Mouse (Mus musculus) urinary bladder, postnatal 10 days (tissue): Measurements from ENCODE around the gene Chid1.
"Not testable (repeated sequence)": the region's sequence is repeated elsewhere in the genome, so short reads cannot be mapped to it uniquely, and the experiment has no call there.

Experiments
- DNase-seq: peaks from one replicate; pipeline ENCODE4 v3.0.0; 2022; ENCODE audit warnings: low spot score

The Chid1 gene

DNA sequence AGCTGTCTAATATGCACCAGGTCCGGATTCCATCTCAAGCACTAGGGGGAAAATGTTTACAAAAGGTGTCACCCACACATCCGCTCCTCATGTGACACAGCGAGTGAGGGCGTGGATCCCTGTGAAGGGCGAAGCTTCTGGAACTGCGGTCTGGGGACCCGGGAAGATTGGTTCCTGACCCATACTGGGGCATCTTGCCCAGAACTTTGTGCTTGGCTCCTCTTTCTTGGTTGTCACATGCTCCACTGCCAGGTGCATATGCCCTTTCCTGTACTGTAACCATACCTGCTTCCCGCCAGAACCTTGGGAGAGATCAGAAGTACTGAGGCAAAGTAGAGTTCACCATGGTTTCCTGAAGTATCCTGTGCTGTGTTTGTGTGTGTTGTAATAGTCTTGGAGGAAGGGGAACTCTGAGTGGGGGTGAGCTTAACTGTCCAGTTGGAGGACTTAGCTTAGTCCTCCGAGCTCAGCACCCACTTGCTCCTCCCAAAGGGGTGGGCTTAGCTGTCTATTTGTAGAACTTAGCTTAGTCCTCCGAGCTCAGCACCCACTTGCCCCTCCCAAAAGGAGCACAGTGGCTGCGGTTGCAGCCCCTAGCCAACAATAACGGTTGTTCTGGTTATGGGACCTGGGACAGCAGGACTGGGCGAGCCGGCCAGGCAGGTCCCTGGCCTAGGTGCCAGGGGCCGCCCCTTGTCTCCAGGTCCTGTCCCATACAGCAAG lies 79.1 kb downstream of the Chid1 start, which contains the start of gene Cracr2b:
TSS of gene Cracr2b (plus strand) at position 704 of the 723 bp plus-strand sequence.
- no peak for DNase-seq

DNA sequence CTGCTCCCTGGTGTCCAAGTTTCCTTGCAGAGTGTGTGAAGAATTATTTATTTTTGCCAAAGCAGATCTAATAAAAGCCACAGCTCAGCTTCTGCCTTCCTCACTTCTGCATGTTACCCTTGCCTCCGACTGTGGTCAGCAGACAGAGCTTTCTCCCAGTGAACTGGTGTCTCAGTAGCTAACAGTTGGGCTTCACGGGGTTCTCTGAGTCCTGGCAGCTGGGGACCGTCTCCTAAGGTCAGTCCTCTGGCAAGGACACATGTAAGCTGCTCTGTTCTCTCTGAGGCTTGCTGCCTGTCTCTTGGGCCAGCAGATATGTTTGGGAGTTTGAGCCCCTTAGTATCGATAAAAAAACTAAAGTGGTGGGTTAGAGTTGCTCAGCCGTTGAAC lies 79.7 kb downstream of the Chid1 start:
- DNase-seq, result no peak

DNA sequence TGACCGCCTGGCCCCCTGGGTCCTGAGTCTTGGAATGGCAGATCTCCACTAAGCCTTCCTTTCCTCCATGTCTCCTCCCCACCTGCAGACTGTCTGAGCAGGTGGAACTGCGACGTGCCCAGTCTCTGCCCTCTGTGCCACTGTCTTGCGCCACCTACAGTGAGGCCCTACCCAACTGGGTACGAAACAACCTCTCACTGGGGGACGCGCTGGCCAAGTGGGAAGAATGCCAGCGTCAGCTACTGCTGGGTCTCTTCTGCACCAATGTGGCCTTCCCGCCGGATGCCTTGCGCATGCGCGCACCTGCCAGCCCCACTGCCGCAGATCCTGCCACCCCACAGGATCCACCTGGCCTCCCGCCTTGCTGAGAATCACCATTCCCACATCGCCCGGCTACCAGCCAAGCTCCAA lies 80.4 kb downstream of the Chid1 start:
- no peak for DNase-seq

DNA sequence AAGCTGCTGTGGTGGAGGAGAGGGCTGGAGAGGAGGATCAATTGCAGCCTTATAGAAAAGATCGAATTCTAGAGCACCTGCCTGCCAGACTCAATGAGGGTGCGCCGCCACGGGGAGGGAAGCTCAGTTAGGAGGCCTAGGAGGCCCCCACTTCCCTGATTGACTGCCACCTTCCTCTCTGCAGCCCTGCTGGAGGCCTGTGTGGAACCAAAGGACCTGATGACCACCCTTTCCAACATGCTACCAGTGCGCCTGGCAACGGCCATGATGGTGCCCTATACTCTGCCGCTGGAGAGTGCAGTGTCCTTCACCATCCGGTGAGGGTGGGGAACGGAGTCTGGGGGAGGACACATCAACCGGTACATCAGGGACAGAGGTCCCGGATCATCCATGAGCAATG lies 81.0 kb downstream of the Chid1 start:
- no peak for DNase-seq

DNA sequence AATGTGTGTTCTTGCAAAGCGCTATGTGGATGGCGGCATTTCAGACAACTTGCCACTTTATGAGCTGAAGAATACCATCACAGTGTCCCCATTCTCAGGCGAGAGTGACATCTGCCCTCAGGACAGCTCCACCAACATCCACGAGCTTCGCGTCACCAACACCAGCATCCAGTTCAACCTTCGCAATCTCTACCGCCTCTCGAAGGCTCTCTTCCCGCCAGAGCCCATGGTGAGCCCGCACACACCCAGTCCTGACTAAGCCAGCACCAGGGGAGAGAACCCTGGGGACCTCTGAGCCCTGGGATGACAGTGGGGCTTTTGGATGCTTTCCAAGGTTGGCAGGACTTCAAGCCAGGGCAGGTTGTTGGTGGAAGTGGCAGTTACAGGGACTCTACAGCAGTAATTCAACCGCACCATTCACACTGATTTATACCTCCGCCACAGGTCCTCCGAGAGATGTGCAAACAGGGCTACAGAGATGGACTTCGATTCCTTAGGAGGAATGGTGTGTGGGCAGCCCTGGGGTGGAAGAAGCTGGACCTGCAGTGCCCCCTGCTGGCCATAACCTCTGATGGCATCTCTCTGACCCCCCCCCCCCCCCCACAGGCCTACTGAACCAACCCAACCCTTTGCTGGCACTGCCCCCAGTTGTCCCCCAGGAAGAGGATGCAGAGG lies 81.5 kb downstream of the Chid1 start:
- no peak for DNase-seq

DNA sequence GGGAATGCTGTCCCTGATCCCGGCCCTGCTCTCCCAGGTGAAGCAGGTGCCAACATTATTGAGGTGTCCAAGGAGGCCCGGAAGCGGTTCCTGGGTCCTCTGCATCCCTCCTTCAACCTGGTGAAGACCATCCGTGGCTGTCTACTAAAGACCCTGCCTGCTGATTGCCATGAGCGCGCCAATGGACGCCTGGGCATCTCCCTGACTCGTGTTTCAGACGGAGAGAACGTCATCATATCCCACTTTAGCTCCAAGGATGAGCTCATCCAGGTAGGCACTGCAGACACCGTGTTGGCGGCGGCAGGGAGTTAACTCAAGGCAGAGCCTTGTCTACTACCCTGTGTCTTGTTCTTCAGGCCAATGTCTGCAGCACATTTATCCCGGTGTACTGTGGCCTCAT lies 82.4 kb downstream of the Chid1 start:
- no peak for DNase-seq

DNA sequence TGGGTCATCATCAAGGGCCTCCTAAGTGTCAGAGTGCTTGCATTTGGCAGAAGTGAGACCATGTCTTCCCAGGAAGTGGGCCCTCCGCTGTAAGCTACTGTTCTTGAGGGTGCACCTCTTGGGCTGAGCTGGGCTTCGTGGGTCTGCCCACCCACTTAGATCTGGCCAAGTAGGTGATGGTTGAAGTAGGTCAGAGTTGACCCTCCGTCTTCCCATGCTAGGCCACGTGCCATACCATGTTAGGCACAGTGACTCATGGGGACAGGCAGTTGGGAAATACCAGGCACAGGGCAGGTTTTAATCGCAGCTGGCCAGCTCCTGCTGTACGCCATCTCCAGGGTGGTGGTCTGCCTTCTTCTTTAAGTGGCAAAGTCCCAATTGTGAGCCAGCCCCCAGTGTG lies 82.9 kb downstream of the Chid1 start:
- DNase-seq, result no peak

DNA sequence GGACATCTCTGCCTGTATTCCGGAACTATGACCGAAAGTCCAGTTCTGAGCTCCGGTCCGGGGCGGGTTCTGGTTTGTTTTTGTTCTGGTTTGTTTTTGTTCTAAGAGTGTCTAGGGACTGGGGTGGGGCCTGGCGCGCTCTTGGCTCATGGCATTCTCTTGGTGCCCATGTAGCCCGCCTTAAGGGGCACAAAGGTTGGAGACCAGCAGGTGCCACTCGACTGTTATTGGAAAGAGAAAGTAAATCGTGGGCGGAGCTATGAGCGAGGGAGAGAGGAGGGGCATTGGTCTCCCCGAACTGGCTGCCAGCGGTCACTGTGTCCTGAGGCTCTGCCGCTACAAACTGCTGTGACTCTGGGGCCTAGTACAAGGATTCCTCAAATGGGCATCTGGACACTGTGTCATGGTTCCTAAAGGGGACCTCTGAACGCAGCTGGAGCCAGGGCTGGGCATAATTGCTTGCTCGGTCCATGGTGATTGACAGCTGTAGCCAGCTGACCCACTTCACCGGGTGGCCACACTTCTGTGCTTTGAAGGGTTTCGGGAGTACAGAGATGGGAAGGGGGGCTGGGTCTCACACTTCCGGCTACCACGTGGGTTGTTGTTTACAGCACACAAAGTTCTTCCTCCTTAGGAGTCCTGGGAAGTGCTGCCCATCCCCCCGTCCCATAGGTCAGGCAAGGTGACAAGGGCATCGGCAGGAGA lies 83.9 kb downstream of the Chid1 start:
- DNase-seq, result no peak

DNA sequence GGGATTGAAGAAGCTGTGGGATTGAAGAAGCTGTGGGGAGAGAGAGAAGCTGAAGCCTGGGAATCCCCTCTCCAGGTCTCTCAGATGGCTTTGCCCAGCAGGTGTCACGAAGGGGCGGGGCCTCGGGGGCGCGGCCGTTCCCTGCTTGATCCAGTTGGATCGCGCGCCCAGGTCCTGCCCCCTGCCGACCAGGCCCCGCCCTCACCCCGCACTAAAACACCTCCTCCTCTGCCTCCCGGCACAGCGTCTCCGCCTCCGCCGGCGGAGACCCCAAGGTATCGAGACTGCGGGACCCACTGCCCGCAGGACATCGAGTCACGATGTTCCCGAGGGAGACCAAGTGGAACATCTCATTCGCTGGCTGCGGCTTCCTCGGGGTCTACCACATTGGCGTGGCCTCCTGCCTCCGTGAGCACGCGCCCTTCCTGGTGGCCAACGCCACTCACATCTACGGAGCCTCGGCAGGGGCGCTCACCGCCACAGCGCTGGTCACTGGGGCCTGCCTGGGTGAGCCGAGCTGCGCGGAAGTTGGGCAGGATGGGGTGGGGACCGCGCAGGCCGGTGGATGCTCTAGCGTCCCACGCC lies 84.6 kb downstream of the Chid1 start, which contains the start of gene Pnpla2:
TSS of gene Pnpla2 (plus strand) at position 232 of the 585 bp plus-strand sequence.
- DNase-seq, result peak; percentile 80

DNA sequence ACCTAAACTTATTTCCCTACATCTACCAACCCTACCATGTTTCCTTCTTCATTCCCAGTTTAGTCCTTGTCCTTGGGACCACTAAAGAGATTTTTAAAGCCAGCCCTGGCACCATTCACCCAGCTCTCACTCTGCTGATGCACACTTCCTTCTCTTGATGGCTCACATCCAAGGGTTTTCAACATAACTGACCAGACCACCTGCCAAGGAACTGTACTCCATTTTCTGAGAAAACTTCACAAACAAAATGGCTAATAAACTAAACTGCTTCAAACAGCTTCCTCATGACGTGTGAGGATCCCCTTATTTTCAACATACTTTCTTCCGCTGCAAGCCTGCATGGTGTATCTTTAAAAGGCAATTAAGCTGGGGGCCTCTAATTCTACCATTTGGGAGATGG lies 86.0 kb downstream of the Chid1 start:
- no peak for DNase-seq

DNA sequence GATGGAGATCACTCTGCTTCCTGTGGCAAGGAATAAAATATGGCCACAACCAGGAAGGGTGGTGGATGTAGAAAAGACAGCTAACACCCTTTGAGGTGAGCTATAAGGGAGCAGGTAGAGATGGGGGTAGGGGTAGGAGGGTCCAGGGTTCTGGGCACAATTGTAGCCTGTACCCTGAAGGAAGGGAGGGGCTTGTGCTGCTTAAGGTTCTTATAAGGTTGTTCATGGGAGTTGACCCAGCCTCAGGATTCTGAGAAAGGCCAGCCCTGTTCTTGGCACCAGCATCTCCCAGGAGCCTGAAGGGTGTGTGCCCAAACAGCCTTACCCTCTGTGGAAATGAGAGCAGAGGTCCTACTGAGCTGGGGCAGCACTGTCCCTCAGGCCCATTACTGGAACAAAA lies 87.7 kb downstream of the Chid1 start:
- DNase-seq, result no peak

DNA sequence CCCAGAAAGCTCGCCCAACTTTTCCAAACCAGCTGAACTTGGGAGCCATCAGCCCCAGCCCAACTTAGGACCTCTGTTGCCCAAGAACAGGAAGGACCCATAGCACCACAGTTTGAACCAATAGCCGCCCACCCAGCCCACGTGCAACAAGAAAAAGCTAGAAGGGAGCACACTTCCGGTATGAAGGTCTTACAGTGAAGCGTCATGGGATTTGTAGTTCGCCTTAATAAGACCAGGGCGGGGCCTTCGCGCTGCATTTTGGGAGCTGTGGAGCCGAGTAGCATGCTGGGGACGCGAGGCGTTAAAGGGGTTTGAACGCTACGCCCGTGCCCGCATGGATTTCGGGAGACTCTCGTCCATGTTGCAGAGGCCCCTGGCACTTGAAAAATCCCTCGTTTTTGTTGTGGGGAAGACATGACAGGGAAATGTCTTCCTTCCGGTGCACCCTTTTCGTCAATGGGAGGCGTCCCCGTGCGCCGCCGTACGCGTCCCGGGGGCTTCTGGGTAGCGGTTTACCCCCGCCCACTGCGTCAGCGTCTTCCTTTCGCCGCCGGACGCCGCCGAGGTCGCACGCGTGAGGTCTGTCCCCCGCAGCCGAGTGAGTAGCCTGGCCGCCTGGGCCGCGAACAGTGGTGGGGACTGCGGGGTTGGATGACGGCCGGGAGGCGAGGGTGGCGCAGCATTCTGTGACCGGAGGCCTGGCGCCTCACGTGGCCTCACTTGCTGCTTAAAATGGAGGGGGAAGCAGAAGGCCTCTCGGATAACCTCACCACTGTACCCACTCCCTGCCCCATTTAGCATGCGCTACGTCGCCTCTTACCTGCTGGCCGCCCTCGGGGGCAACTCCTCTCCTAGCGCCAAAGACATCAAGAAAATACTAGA lies 92.3 kb downstream of the Chid1 start, which contains the start of gene Rplp2:
TSS of gene Rplp2 (plus strand) at position 261 of the 882 bp plus-strand sequence.
- peak; percentile 77 for DNase-seq

DNA sequence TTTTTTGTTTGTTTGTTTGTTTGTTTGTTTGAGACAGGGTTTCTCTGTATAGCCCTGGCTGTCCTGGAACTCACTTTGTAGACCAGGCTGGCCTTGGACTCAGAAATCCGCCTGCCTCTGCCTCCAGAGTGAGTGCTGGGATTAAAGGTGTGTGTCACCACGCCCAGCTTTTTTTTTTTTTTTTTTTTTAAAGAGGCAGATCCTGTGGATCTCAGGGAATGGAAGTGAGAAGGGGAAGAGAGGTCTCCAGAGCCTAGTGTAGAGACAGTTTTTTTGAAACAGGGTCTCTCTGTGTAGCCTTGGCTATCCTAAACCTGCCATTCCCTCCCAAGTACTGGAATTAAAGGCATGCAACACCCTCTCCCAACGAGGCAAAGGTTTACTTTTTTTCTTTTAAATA lies 93.3 kb downstream of the Chid1 start:
- DNase-seq, result not testable (repeated sequence)

DNA sequence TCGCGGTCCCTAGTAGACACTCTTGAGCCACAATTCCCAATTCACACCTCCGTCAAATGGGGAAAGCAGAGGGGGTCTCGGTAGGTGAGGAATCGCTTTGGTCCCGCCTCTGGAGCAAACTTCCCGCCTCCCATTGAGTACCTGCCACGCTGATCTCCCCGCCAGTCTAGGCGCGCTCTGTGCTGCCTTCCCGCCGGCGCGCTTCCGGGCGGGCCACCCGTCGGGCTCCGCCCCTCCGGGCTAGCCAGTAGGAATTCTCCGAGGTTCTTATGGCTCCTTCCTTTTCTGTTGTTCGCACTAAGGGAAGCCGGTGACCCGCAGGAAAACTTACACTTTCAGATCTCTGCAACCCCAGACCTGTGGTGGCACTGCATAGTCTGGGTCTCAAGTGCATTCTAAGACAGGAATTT lies 95.8 kb downstream of the Chid1 start, which contains the start of gene Pidd1:
TSS of gene Pidd1 (minus strand) at position 198 of the 410 bp plus-strand sequence.
- no peak for DNase-seq
